Mouse (Mus musculus) ovary, adult 10 weeks (tissue): ENCODE results near the gene Gm9964. TPM values are rescaled to one million over a fixed set of nuclear protein-coding genes. Genes with fewer than 3 reads are reported as not detected.

Source experiments
- polyA plus RNA-seq: library from polyadenylated mRNA; stranded (reverse); fragments of 350-450 nt; fragmentation: Illumina TruSeq; extraction: RNeasy Lipid Tissue Mini Kit (QIAGEN cat#74804); gene quantifications from one replicate; pipeline ENCODE4 v1.2.3, GENCODE M21; 2014

Gm9964 gene
- not detected for polyA plus RNA-seq

GRCm38 (mm10) chr11:79296856-79297491 lies at the start of gene Gm9964:
Gm9964 (minus strand) TSS chr11:79296906.

GRCm38 (mm10) chr11:79339234-79339807 lies 42.6 kb upstream of the Gm9964 start, which contains the start of gene Nf1:
Nf1 (plus strand) TSS chr11:79339693.

DNA sequence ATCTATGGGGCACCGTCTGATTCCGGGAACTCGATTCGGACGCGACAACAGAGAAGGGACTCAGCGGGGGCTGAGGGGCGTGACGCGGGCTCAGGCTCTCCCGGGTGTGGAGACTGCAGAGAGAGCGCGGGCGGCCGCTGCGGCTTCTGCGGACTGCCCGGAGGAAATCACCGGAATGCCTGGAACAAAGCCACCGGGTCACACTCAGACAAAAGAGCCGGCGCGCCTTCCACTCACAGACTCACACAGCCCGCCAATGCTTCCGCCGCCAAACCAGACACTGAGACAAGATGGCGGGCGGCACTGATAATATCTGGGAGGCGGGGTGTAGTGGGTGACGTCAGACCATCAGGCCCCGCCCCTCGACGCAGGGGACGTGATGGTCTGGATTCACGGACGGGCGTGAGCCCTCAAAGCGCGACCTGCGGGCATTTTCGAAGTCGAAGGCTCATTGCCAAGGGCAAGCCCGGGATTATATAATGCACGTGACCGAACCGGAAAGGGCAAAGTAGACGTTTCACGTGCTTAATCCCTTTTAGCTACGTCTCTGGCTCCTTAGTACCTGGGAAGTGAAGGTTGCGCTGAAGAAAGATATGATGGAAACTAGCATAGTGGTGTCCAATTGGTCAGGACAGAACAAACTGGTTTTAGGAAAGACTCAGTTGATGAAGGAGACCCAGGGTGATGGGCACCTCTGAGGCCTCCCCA lies 42.2 kb downstream of the Gm9964 start, which contains the start of gene Wsb1:
TSS of gene Wsb1 (minus strand) at position 281 of the 708 bp plus-strand sequence.

Other genes starting within 250 kb of the Gm9964 start
- 1.5 TPM for gene Ksr1, start 150.5 kb downstream of the Gm9964 start, polyA plus RNA-seq
- gene Wsb1, start 42.2 kb downstream of the Gm9964 start, polyA plus RNA-seq = 153 TPM
- 51.3 TPM for gene Nf1, start 42.8 kb upstream of the Gm9964 start, polyA plus RNA-seq
- 1.1 TPM for gene Omg, start 207.2 kb upstream of the Gm9964 start, polyA plus RNA-seq
- gene Evi2b, start 226.9 kb upstream of the Gm9964 start, polyA plus RNA-seq = 13.2 TPM
- 0.63 TPM for gene Evi2, start 233.7 kb upstream of the Gm9964 start, polyA plus RNA-seq
- gene Evi2a, start 233.7 kb upstream of the Gm9964 start, polyA plus RNA-seq = 13.1 TPM